Mouse (Mus musculus) heart, adult 2 months (tissue): Measurements from ENCODE around the gene Lrrc49.

Source experiments
- CTCF ChIP-seq: fragments of 200-600 bp; IDR thresholded peaks from 2 replicates; pipeline ENCODE4 v1.8.1; 2022; ENCODE audit warnings: antibody characterized with exemption, mild to moderate bottlenecking, moderate library complexity
- EP300 ChIP-seq: fragments of 200-500 bp; IDR thresholded peaks from 2 replicates; pipeline ENCODE4 v1.6.1; 2011; ENCODE audit warnings: low read depth, low read length, control low read depth; ENCODE audit not compliant: insufficient read depth

- TF ChIP-seq CTCF (no peak), EP300 (no peak)
Measured at GRCm38 (mm10) chr9:60588914-60589313, 99.0 kb downstream of the Lrrc49 start.
